Mouse (Mus musculus): ENCODE data around the gene Sema4f.
A peak's percentile ranks its signal among the peaks of the same experiment; 100 is the strongest.

Sema4f gene

DNA sequence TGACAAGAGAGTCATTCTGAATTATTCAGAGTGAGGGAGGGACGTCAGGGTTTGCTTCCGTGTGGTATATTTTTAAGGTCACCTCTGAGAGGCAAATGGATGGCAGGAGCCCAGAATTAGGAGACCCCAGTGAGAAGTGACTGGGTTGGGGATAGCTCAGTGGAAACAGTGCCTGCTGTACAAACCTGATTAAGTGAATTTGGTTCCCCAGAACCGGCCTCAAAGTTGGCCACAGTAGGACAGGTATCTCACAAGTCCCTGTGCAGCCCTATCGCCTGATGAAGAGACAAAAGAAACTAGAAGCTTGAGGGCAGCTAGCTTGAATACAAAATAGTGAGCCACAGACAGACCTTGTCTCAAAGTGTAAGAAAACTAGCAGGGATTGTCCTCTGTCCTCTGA is 23.1 kb downstream of the Sema4f start:
- DNase-seq (ENCODE audit: low read depth in 2 of 2, low spot score in 2 of 2) = no peak

DNA sequence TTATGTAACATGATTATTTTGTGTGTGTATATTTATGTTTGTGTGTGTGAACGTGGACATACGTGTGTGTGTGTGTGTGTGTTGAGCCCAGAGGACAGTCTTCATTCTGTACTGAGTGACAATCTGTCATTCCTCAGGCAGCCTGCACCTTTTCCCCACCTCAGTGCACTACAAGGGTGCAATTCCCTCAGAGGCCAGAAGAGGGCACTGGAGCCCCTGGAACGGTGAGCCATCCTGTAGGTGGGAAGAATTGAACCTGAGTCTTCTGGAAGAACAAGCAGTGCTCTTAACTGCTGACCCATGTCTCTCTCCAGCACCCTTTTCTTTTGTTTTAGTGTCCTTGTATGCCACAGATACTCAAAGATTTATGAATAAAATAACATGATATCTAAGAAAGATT is 23.7 kb downstream of the Sema4f start:
- DNase-seq (ENCODE audit: low read depth in 2 of 2, low spot score in 2 of 2) = peak; percentile 76 to 84

DNA sequence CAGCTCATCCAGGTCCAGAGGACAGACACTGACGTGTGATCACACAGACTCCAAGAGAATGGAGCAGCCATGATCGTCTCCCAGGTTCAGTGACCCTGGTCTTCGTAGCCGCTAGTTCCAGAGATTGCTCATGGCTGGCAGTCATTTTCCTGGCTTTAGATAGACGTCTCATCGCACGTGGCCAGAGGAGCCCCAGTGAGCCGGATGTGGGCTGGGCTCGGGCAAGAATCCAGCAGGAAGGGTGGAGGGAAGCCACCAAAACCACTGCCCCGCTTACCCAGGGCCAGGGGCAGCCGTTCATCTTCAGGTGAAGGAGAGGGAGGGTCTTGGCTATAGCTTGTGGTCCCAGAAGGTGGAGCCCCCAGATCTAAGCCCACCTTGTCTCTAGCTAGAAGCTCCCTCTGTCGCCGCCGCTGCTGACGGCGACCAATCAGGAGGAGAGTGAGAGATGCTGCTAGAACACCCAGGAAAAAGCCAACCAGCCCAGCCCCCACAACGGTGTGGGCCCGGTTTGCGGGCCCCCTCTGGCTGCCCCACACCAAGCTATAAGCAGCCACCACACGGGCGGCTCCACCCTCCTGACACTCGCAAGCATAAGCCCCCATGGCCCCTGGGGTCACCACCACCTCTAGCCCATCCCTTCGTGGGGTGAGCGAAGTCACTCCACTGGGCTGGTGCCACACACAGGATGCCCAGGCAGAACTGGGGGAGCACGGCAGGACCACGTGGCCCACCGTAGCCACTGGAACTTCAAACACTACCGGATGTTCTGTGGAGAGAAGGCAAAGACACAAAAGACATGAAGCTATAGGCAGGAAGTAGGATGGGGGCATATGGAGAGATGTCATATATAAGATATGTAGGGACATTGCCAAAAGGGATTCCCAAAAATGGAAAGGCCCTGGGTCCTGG is 26.0 kb downstream of the Sema4f start:
- peak; percentile 75 to 78 for DNase-seq (ENCODE audit: low read depth in 2 of 2, low spot score in 2 of 2)

DNA sequence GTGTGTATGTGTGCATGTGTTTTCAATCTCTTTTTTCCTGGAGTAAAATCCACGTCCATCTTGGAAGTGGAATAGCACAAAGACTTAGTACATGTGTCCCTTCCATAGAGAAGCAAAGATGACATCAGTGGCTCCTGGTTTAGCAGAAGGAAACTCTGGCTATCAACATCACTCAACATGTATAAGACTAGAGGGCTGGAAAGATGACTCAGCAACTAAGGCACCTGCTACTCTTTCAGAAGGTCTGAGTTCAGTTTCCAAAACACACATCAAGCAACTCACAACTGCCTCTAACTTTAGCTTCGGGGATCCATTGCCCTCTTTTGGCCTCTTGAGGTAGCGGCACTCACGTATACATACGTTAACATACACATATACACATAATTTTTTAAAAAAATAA is 28.3 kb downstream of the Sema4f start:
- DNase-seq (ENCODE audit: low read depth in 2 of 2, low spot score in 2 of 2) = no peak

DNA sequence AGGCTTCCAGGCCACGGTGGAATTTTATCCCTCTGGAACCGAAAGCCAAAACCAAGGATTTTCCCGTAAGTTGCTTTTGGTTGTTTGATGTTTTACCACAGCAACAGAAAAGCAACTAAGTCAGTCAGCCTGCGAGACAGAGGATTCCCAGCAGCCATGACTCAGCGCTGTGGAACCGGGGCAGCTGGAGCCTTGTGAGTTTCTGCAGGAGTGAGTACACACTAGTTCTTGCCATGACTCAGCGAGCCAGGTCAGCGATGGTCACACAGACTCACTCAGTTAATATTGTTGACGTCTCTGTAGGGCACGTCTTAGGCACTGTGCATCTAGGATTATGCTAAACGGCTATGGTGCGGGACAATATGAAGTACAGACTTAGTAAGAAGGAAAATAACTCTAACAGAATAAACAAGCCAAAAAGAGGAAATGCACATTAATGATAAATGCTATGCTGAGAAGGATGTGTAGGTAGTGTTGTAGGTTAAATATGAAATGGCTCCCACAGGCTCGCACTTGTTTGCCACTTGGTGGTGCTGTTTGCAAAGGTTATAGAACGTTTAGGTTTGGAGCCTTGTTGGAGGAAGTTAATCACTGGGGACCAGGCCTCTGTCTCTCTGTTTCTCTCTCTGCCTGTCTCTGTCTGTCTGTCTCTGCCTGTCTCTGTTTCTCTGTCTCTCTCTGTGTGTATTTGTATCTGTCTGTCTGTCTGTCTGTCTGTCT is 30.3 kb downstream of the Sema4f start:
- peak; percentile 50 to 73 for DNase-seq (ENCODE audit: low read depth in 2 of 2, low spot score in 2 of 2)

DNA sequence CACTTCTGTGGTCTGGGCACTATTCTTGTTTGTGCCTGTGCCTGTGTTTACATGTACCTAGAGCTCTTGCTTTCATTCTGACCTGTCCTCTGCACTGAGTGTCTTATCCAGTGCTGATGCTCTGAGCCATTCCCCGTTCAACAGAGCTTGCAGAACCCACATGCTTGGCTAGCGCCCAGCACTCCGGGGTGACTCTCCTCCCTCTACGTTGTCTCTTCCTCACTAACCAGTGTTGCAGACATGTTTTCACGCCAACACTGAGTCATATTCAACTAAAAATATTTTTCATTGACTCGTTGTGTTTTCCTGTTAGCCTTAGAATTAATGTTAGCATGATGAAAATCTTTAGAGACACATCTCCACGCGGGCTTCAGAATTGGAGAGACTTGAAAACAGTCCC is 31.5 kb downstream of the Sema4f start:
- no peak for DNase-seq (ENCODE audit: low read depth in 2 of 2, low spot score in 2 of 2)

DNA sequence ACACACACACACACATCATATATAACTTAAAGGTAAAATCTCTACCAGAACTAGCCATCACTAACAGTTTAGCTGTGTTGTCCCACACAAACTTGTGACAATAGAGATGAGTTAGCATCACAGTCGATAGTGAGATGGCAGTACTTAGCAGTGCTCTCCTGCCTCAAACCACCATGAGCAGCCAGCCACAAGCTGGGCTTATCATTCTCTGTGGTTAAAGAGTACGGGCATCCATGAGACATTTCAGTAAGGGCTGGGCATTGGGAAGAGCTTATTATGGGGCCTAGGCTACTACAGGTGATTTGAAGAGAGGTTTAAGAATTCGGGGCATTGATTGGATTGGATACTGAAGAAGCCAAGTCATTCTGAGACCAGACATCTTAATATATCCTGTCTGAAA is 32.6 kb downstream of the Sema4f start:
- DNase-seq (ENCODE audit: low read depth in 2 of 2, low spot score in 2 of 2) = no peak

DNA sequence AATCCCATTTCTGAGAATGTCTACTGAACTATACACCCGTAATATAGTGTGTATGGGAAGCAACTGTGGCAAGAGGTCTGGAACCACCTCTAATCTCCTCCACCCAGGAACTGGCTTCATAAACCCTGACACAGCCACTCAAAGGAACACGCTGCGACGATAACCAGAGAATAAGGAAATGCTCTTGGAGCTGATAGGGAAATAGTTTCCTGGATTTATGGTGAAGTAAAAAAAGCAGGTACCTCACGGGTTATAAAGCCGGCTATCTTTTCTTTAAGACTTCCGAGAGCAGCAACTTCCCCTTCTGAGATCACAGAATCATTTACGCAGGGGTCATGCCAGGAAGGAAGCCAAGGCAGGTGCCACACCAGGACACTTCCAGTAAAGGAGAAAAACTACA is 37.0 kb downstream of the Sema4f start:
- DNase-seq (ENCODE audit: low read depth in 2 of 2, low spot score in 2 of 2) = no peak

DNA sequence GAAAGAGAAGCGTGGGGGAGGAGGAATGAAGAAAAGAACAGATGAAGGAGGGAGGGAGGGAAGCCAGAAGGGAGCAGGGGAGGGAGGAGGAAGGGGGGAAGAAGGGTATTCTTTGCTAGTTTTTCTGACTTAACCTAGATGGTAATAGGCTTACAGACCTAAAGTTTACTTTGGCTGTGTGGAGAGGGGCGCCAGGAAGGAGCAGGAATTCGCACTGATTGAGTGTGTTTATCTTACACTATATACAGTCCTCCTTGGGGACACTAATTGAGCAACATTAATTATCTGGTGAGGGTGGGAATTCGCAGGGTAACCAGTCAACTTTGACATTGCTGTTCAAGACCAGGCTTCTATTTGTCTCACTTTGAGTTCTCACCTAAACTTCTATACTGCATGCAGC is 40.8 kb downstream of the Sema4f start:
- DNase-seq (ENCODE audit: low read depth in 2 of 2, low spot score in 2 of 2) = no peak

DNA sequence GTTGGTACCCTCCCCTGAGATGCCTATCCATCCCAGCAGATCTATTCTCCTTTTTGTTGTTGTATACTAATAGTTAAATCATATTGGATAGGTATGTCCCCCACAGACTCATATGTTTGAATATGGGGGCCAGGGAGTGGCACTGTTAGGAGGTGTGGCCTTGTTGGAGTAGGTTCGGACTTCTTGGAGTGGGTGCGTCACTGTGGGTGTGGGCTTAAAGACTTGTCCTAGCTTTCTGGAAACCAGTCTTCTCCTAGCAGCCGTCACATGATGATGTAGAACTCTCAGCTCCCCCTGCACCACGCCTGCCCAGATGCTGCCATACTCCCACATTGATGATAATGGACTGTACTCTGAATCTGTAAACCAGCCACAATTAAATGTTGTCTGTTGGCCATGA is 41.3 kb downstream of the Sema4f start:
- DNase-seq (ENCODE audit: low read depth in 2 of 2, low spot score in 2 of 2) = no peak

DNA sequence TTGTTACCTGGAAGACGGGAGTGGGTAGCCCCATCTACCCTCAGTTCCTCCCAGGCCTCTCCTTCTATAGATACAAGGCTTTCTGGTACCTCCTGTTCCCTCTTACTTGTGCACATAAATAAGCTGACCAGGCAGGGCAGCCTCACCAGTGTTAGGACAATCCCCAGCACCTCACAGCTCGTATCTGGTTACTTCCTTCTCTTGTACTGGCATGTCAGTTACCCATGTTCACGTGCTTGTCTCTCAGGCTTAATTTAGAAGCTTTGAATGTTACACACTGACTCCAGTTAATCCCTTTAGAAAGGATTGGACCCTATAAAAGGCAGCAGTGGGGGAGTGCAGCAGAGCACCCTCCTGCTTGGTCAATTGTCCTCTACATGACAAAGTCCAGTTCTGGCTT is 42.3 kb downstream of the Sema4f start:
- DNase-seq (ENCODE audit: low read depth in 2 of 2, low spot score in 2 of 2) = no peak

DNA sequence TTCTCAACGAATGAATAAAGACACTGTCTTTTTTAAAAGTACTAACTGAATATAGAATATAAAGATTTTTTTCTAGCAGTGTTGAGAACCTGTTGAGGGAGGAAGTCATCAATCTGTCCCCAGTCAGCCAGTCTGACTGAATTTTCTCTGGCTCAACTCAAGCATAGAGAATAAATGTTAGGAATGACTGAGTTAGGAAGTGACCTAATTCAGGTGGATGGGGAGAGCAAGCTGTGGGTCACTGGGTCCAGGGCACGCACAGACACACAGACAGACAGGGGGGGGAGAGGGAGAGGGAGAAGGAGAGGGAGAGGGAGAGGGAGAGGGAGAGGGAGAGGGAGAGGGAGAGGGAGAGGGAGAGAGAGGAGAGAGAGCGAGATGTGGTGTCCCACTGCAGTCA is 46.2 kb downstream of the Sema4f start:
- no peak for DNase-seq (ENCODE audit: low read depth in 2 of 2, low spot score in 2 of 2)

DNA sequence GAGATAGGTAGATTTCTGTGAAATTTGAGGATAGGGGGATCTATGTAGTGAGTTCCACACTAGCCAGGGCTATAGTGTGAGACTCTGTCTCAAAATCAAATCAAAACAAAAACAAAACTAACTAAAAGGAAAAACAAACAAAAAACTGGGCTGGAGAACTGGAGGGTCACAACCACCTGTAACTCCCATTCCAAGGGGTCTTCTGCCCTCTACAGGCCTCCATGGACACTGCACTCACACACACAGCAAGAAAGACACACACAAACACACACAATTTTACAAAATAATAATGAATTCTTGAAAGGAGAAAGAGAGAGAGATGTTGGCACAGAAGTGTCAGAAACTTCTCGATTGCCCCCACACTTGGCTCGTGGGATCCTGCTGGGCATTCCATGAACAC is 47.0 kb downstream of the Sema4f start:
- DNase-seq (ENCODE audit: low read depth in 2 of 2, low spot score in 2 of 2) = peak; percentile 29 to 36

DNA sequence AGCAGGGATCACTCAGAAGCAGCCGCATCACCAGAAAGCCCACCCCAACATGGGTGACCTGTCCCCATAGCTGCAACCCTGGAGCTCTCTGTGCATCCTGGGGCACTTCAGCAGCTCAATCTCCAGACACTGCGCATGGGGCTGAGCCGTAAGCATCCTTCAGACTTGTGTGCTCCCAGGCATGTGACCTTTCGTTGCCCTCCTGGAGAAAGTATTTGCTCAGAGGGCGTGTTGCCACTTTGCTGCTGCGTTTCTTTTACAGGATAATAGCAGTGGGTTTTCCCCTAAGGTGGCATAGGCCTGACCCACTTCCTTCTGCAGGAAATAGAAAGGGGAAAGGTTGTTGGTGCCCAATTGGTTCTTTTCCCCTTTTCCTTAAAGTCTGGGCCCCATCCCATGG is 48.1 kb downstream of the Sema4f start:
- DNase-seq (ENCODE audit: low read depth in 2 of 2, low spot score in 2 of 2) = no peak

DNA sequence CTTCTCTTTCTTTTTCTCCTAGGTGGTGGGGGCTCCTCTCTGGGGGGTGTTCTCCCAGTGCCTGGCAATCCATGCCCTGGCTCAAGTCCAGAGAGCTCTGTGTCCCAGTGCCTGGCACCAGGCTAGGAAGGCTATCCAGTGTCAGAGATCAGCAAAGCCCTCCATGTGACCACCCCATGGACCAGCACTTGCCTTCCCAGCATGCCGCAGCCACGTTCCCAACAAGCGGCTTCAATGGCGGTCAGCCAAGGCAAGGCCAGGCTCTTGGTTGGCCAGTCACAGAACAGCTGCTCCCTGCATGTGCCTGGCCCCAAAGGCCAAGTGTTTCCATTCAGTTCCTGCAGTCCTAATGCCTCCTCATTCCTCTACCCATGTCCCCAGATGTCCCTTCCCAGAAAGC is 53.2 kb downstream of the Sema4f start:
- DNase-seq (ENCODE audit: low read depth in 2 of 2, low spot score in 2 of 2) = no peak

DNA sequence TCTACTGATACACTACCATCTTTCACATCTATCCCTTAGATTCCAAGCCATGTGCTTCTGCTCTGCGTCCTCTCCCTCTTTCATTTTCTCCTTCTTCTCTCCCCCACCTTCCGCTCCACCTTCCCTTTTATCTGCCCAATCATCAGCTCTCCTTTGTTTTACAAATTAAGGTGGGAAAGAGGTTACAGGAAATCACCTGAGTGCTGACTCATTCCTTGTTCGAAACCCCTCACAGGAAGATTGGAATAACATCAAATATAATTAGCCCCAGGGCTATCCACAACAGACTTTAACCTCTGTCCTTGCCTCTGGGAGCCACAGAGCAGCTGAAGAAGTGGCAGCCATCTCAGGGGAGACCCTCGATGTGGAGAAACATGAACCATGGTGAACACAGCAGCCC is 53.7 kb downstream of the Sema4f start:
- no peak for DNase-seq (ENCODE audit: low read depth in 2 of 2, low spot score in 2 of 2)

DNA sequence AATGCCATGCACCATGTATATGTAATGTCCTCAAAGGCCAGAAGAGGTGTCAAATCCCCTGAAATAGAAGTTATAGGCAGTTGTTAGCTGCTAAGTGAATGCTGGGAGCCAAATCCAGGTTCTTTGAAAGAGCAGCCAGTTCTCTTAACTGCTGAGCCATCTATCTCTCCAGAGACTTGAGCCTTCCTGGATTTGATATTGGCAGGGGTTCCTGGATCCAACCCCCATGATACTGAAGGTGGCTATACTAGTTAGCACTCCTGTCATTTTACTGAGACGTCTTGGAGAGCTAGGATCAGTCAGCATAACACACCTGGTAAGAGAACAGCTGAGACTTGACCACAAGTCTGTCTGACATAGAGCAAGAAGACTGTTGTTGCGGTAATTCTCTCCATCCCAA is 54.1 kb downstream of the Sema4f start:
- DNase-seq (ENCODE audit: low read depth in 2 of 2, low spot score in 2 of 2) = no peak

DNA sequence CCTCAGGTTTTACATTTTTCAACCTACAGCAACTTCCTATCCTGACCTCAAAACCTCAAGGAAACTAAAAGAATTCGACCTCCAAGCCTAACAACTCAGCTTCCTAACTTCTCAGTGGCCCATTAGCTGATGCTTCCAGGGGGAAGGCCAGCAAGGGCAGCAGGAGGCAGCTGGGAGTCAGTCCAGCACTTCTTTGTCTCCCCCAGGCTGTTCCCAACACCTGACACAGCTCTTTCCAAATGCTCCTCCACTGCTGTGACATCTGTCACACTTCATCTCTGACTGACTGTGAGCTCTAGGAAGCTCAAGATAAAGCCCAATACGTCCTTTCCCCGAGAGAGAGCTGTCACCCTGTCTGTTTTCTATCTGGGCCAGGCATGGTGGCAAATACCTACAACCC is 55.0 kb downstream of the Sema4f start:
- no peak for DNase-seq (ENCODE audit: low read depth in 2 of 2, low spot score in 2 of 2)

DNA sequence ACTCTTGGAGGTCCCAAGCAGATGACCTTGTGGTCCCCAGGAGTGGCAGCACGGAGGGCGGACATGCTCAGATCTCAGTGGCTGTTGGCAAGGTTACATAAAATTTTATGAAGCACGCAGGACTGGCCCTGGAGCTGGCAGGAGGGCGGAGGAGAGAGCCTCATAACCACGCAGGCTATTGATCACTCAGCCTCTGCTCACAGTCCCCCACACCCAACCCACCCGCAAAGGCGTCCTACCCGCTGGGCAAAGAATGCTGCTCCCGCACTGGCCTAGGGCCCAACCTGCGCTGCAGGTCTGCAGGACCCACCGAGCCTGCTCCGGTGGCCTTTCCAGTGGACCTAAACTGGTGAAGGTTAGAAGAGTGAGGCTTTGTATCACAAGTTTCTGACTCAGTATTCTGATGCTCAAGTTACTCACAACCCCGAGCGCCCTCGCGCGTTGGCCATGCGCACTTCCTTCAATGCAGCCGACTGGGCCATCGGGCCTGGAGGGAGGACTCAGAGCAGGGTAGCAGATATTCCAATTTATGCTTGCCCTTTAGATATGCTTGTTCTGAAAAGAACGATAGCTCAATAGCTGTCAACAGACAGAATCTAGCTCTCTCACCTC is 58.0 kb downstream of the Sema4f start:
- DNase-seq (ENCODE audit: low read depth in 2 of 2, low spot score in 2 of 2) = peak in 1 of 2 experiments; percentile 12

DNA sequence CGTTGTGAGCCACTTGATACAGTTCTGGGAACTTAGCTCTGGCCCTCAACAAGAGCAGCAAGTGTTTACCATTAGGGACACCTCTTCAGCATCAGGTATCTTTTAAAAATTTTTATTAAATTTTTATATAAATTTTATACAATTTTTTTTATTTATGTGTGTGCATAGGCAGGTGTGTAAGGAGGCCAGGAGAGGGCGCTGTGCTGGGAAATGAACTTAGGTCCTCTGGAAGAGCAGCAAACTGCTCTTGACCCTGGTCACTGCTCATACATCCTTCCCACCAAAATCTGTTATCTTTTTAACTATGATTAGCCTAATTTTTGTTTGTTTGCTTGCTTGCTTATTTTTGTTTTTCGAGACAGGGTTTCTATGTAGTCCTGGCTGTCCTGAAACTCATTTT is 58.8 kb downstream of the Sema4f start:
- no peak for DNase-seq (ENCODE audit: low read depth in 2 of 2, low spot score in 2 of 2)

DNA sequence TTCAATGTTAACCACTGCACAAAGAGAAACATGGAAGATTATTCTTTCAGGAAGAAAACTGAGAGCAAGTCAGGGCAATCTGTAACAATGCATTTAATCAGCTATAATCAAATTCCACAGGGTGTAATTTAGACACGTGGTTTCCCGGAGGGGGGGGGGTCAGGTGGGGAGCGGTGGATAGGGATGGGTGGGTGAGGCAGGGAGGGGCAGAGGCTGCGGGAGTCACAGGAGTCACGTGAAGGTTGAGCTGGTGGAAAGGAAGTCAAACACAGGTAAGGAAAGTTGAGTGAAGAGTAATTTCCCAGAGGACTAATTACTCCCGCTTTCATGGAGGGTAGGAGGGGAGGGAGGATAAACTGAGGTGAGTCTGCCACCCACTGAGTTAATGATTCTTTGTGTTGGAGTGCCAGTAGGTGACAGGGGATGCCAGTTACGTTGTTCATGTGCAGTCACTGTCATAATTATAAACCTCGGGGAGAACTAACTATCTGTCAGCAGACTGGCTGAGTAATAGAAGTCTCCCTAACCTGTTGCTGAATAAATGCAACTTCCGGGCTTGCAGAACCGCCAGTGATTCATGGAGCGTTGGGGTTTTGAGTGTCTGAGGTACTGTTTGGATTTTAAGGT is 60.0 kb downstream of the Sema4f start:
- no peak for DNase-seq (ENCODE audit: low read depth in 2 of 2, low spot score in 2 of 2)

DNA sequence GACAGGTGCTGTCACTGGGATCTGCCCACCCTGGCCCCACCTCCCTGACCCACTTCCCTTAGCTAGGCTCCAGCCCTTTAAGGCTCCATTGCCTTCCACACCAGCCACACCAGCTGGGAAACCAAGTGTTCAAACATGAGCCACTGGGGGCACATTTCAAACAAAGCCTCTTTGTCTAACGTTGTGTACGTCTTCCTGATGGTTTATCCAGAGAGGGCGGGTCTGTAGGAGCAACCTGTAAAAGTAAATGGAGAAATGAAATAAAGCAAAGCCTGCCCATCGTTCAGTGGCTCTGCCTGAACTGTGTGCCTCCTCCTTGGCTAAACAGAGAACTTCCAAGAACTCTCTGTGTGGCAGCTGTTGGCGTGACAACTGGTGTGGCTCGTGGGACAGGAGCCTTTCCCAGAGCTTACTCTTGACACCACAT is 64.0 kb downstream of the Sema4f start:
- DNase-seq (ENCODE audit: low read depth in 2 of 2, low spot score in 2 of 2) = no peak

All from CD8-positive naive resting alpha-beta T cell, adult 2 months (primary cell).